Mouse (Mus musculus): ENCODE results near the gene Olig2.

DNA sequence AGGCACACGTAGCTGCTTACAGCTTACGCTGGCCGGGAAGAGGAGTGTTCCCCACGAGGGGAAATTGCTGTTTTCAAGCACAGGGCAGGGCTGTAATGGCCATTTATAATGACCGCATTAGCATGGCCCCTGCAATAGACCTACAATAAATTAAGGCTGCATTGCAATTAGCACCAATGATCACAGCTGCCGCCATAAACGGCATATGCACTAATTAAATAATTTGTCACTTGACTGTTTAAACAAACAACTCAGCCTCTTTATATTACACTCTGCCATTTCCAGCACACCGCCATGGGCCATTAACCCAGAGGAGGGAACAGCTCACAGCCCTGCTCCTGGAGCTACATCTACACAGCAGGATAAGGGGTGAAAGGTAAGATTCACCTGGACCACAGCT lies 49.4 kb upstream of the Olig2 start:
- TF ChIP-seq POLR2A (IDR thresholded peaks at IDR 0.05; ENCODE audit: borderline replicate concordance, low read depth, low read length) (no peak), CTCF (IDR thresholded peaks at IDR 0.05; ENCODE audit: low read depth, low read length) (no peak)

Data from bone marrow macrophage, adult 2 months (primary cell).